Mouse (Mus musculus) 3134 (cell line): ENCODE measurements around the gene Plppr3.
A peak's percentile ranks its signal among the peaks of the same experiment; 100 is the strongest.

Experiments used
- DNase-seq: peaks from one replicate; pipeline ENCODE4 v3.0.0-alpha.2; 2011; ENCODE audit warnings: low spot score; ENCODE audit not compliant: insufficient read length; ENCODE audit errors: extremely low read depth

Gene Plppr3

GRCm38 (mm10) chr10:79853860-79854795, 20.3 kb downstream of the Plppr3 start, which contains the start of gene Ptbp1:
Ptbp1 (plus strand) TSS chr10:79854427.
- peak; percentile 100 for DNase-seq

- DNase-seq, result peak; percentile 89
Observed at GRCm38 (mm10) chr10:79853392-79853791, 21.0 kb downstream of the Plppr3 start.

- no peak for DNase-seq
Observed at GRCm38 (mm10) chr10:79852827-79853226, 21.6 kb downstream of the Plppr3 start.

- peak; percentile 34 for DNase-seq
Observed at GRCm38 (mm10) chr10:79852107-79852789, 22.2 kb downstream of the Plppr3 start.

GRCm38 (mm10) chr10:79851653-79852052, 22.8 kb downstream of the Plppr3 start:
- DNase-seq, result no peak

- DNase-seq, result no peak
Observed at GRCm38 (mm10) chr10:79849941-79850628, 24.3 kb downstream of the Plppr3 start.

GRCm38 (mm10) chr10:79846553-79846952, 27.9 kb downstream of the Plppr3 start:
- DNase-seq, result no peak

GRCm38 (mm10) chr10:79843476-79843875, 31.0 kb downstream of the Plppr3 start:
- no peak for DNase-seq

- DNase-seq, result peak; percentile 53
Observed at GRCm38 (mm10) chr10:79842322-79842721, 32.1 kb downstream of the Plppr3 start.

- peak; percentile 77 for DNase-seq
Observed at GRCm38 (mm10) chr10:79840644-79841551, 33.5 kb downstream of the Plppr3 start.

GRCm38 (mm10) chr10:79840091-79840490, 34.3 kb downstream of the Plppr3 start:
- no peak for DNase-seq

- DNase-seq, result no peak
Observed at GRCm38 (mm10) chr10:79838151-79838550, 36.3 kb downstream of the Plppr3 start.

- no peak for DNase-seq
Observed at GRCm38 (mm10) chr10:79836918-79837317, 37.5 kb downstream of the Plppr3 start.

GRCm38 (mm10) chr10:79834769-79835398, 39.5 kb downstream of the Plppr3 start:
- peak; percentile 41 for DNase-seq

- DNase-seq, result no peak
Observed at GRCm38 (mm10) chr10:79832786-79833181, 41.6 kb downstream of the Plppr3 start.

GRCm38 (mm10) chr10:79832026-79832785, 42.2 kb downstream of the Plppr3 start:
- no peak for DNase-seq

GRCm38 (mm10) chr10:79831583-79831982, 42.9 kb downstream of the Plppr3 start:
- no peak for DNase-seq

- no peak for DNase-seq
Observed at GRCm38 (mm10) chr10:79824413-79824812, 50.0 kb downstream of the Plppr3 start.

GRCm38 (mm10) chr10:79823011-79823410, 51.4 kb downstream of the Plppr3 start:
- DNase-seq, result no peak
